Mouse (Mus musculus) embryonic facial prominence, embryonic 13.5 days (tissue): ENCODE results near the gene Serpinb1b. TPM values are rescaled to one million over a fixed set of nuclear protein-coding genes. Genes with fewer than 3 reads are reported as not detected.
"Not testable (repeated sequence)": the region's sequence is repeated elsewhere in the genome, so short reads cannot be mapped to it uniquely, and the experiment has no call there.

Source experiments
- ATAC-seq: fragments of 200-750 bp; cut with Nextera tagmentation; 2 replicates; pipeline ENCODE4 v1.8.0; 2017; ENCODE audit warnings: low read depth; ENCODE audit not compliant: insufficient number of reproducible peaks, insufficient read depth, low FRiP score, low TSS enrichment
- H3K27ac ChIP-seq: fragments of 300-500 bp; sonication (generic); 2 replicates; pipeline ENCODE4 v1.5.1; 2015; ENCODE audit warnings: moderate library complexity, mild to moderate bottlenecking, inconsistent platforms
- H3K27me3 ChIP-seq: fragments of 300-500 bp; sonication (generic); 2 replicates; pipeline ENCODE4 v1.6.1; 2015; ENCODE audit warnings: mild to moderate bottlenecking, inconsistent platforms
- H3K36me3 ChIP-seq: fragments of 300-500 bp; sonication (generic); 2 replicates; pipeline ENCODE4 v1.6.1; 2015; ENCODE audit warnings: mild to moderate bottlenecking, inconsistent platforms
- H3K4me1 ChIP-seq: fragments of 300-500 bp; sonication (generic); 2 replicates; pipeline ENCODE4 v1.6.1; 2015; ENCODE audit warnings: inconsistent platforms
- H3K4me2 ChIP-seq: fragments of 300-500 bp; sonication (generic); 2 replicates; pipeline ENCODE4 v1.6.1; 2015; ENCODE audit warnings: moderate library complexity, mild to moderate bottlenecking, inconsistent platforms
- H3K4me3 ChIP-seq: fragments of 300-500 bp; sonication (generic); 2 replicates; pipeline ENCODE4 v1.5.1; 2015; ENCODE audit warnings: mild to moderate bottlenecking, inconsistent platforms
- H3K9ac ChIP-seq: fragments of 300-500 bp; sonication (generic); 2 replicates; pipeline ENCODE4 v1.6.1; 2015; ENCODE audit warnings: mild to moderate bottlenecking, inconsistent platforms
- H3K9me3 ChIP-seq: fragments of 300-500 bp; sonication (generic); 2 replicates; pipeline ENCODE4 v1.6.1; 2016; ENCODE audit warnings: inconsistent platforms
- WGBS: fragments of 180-500 bp; shearing (Covaris S2); methylation state at CpG from one replicate; pipeline ENCODE4 v1.1.7; 2015; ENCODE audit warnings: mixed read lengths; 5-methylcytosine and 5-hydroxymethylcytosine counted together
- polyA plus RNA-seq: library from polyadenylated mRNA; unstranded; fragments of >200 nt; fragmentation: Nextera tagmentation; extraction: Ambion mirVana; gene quantifications from 2 replicates; pipeline ENCODE4 v1.2.1, GENCODE M21; 2015

Serpinb1b gene
- 0.96 and 2.3 TPM in 2 replicates for polyA plus RNA-seq

- H3K27me3 ChIP-seq, result no peaks in the 10 kb centered on the region
- WGBS, result 23% methylated on average over 3 of the region's 3 CpGs
- no peak; the same call in 1 of the 2 replicates for ATAC-seq
- H3K27ac ChIP-seq, result peak within 1 kb of the TSS; percentile 51; the same call in 1 of the 2 replicates
- H3K9ac ChIP-seq, result no peak within 1 kb of the TSS
- H3K9me3 ChIP-seq, result no peaks in the 10 kb centered on the region
- H3K4me1 ChIP-seq, result peaks cover 12% of the 10 kb centered on the region
- no peaks in the 10 kb centered on the region for H3K36me3 ChIP-seq
- H3K4me3 ChIP-seq, result no peak within 1 kb of the TSS
- peak within 1 kb of the TSS; percentile 12; the same call in 1 of the 2 replicates for H3K4me2 ChIP-seq
These were observed at the start of gene Serpinb1b for GRCm38 (mm10) chr13:33078056-33078705. TSS of gene Serpinb1b (plus strand) at chr13:33078575.

- not testable (repeated sequence) for H3K27me3 ChIP-seq, H3K9ac ChIP-seq, H3K9me3 ChIP-seq, H3K4me1 ChIP-seq, H3K4me3 ChIP-seq, H3K4me2 ChIP-seq, ATAC-seq, H3K27ac ChIP-seq, H3K36me3 ChIP-seq
- WGBS, result 98% methylated on average over 2 of the region's 2 CpGs
These were observed 48.9 kb upstream of the Serpinb1b start for GRCm38 (mm10) chr13:33029478-33029877.

- Histone ChIP-seq H3K9me3 (no peaks in the 10 kb centered on the region), H3K4me2 (no peak overlapping the region), H3K36me3 (no peaks in the 10 kb centered on the region), H3K27ac (no peak overlapping the region), H3K27me3 (no peaks in the 10 kb centered on the region), H3K4me1 (no peaks in the 10 kb centered on the region), H3K9ac (no peak overlapping the region), H3K4me3 (no peak overlapping the region)
- ATAC-seq, result no peak
- 87% methylated on average over 2 of the region's 3 CpGs for WGBS
These were observed 48.1 kb upstream of the Serpinb1b start for GRCm38 (mm10) chr13:33030281-33030680.

- Histone ChIP-seq H3K4me1 (no peaks in the 10 kb centered on the region), H3K4me3 (no peak overlapping the region), H3K27ac (no peak overlapping the region), H3K4me2 (no peak overlapping the region), H3K36me3 (no peaks in the 10 kb centered on the region), H3K27me3 (no peaks in the 10 kb centered on the region), H3K9ac (no peak overlapping the region), H3K9me3 (no peaks in the 10 kb centered on the region)
- 64% methylated on average over 1 of the region's 1 CpGs for WGBS
- no peak for ATAC-seq
These were observed 42.9 kb upstream of the Serpinb1b start for GRCm38 (mm10) chr13:33035506-33035905.

- WGBS, result 94% methylated on average over 3 of the region's 3 CpGs
- Histone ChIP-seq H3K9ac (no peak overlapping the region), H3K4me2 (no peak overlapping the region), H3K27ac (no peak overlapping the region), H3K36me3 (no peaks in the 10 kb centered on the region), H3K9me3 (no peaks in the 10 kb centered on the region), H3K4me1 (no peaks in the 10 kb centered on the region), H3K27me3 (no peaks in the 10 kb centered on the region), H3K4me3 (no peak overlapping the region)
- ATAC-seq, result no peak
These were observed 34.8 kb upstream of the Serpinb1b start for GRCm38 (mm10) chr13:33043542-33043941.

GRCm38 (mm10) chr13:33047234-33047633 lies 31.1 kb upstream of the Serpinb1b start:
- 69% methylated on average over 2 of the region's 2 CpGs for WGBS
- H3K27me3 ChIP-seq, result no peaks in the 10 kb centered on the region
- H3K4me2 ChIP-seq, result no peak overlapping the region
- no peak overlapping the region for H3K27ac ChIP-seq
- H3K36me3 ChIP-seq, result no peaks in the 10 kb centered on the region
- no peak for ATAC-seq
- no peaks in the 10 kb centered on the region for H3K4me1 ChIP-seq
- no peaks in the 10 kb centered on the region for H3K9me3 ChIP-seq
- no peak overlapping the region for H3K9ac ChIP-seq
- H3K4me3 ChIP-seq, result no peak overlapping the region

- no peaks in the 10 kb centered on the region for H3K36me3 ChIP-seq
- no peaks in the 10 kb centered on the region for H3K27me3 ChIP-seq
- no peak overlapping the region for H3K9ac ChIP-seq
- no peak for ATAC-seq
- H3K4me3 ChIP-seq, result no peak overlapping the region
- H3K9me3 ChIP-seq, result no peaks in the 10 kb centered on the region
- no peak overlapping the region for H3K4me2 ChIP-seq
- WGBS, result 77% methylated on average over 4 of the region's 4 CpGs
- no peak overlapping the region for H3K27ac ChIP-seq
- no peaks in the 10 kb centered on the region for H3K4me1 ChIP-seq
These were observed 30.2 kb upstream of the Serpinb1b start for GRCm38 (mm10) chr13:33048187-33048586.

GRCm38 (mm10) chr13:33051697-33052096 lies 26.7 kb upstream of the Serpinb1b start:
- H3K4me2 ChIP-seq, result no peak overlapping the region
- H3K36me3 ChIP-seq, result no peaks in the 10 kb centered on the region
- no peak for ATAC-seq
- no peaks in the 10 kb centered on the region for H3K4me1 ChIP-seq
- no peaks in the 10 kb centered on the region for H3K27me3 ChIP-seq
- H3K9ac ChIP-seq, result no peak overlapping the region
- 49% methylated on average over 3 of the region's 3 CpGs for WGBS
- no peaks in the 10 kb centered on the region for H3K9me3 ChIP-seq
- no peak overlapping the region for H3K4me3 ChIP-seq
- no peak overlapping the region for H3K27ac ChIP-seq

- no peak for ATAC-seq
- 78% methylated on average over 1 of the region's 1 CpGs for WGBS
- no peak overlapping the region for H3K4me2 ChIP-seq
- no peaks in the 10 kb centered on the region for H3K9me3 ChIP-seq
- H3K36me3 ChIP-seq, result no peaks in the 10 kb centered on the region
- H3K27me3 ChIP-seq, result no peaks in the 10 kb centered on the region
- H3K9ac ChIP-seq, result no peak overlapping the region
- no peak overlapping the region for H3K4me3 ChIP-seq
- no peaks in the 10 kb centered on the region for H3K4me1 ChIP-seq
- H3K27ac ChIP-seq, result no peak overlapping the region
These were observed 15.3 kb upstream of the Serpinb1b start for GRCm38 (mm10) chr13:33063048-33063447.

GRCm38 (mm10) chr13:33067387-33067977 lies 10.9 kb upstream of the Serpinb1b start:
- Histone ChIP-seq H3K4me3 (no peak overlapping the region), H3K4me1 (no peaks in the 10 kb centered on the region), H3K36me3 (no peaks in the 10 kb centered on the region), H3K9me3 (no peaks in the 10 kb centered on the region), H3K9ac (no peak overlapping the region), H3K27ac (peak overlapping the region; percentile 66), H3K27me3 (no peaks in the 10 kb centered on the region), H3K4me2 (no peak overlapping the region)
- peak; percentile 74; the same call in 1 of the 2 replicates for ATAC-seq
- 62% methylated on average over 1 of the region's 1 CpGs for WGBS

GRCm38 (mm10) chr13:33068164-33068563 lies 10.2 kb upstream of the Serpinb1b start:
- no peaks in the 10 kb centered on the region for H3K9me3 ChIP-seq
- ATAC-seq, result no peak
- H3K4me3 ChIP-seq, result no peak overlapping the region
- H3K36me3 ChIP-seq, result no peaks in the 10 kb centered on the region
- H3K27me3 ChIP-seq, result no peaks in the 10 kb centered on the region
- no peak overlapping the region for H3K4me2 ChIP-seq
- no peak overlapping the region for H3K9ac ChIP-seq
- no peaks in the 10 kb centered on the region for H3K4me1 ChIP-seq
- H3K27ac ChIP-seq, result peak overlapping the region; percentile 66
- 86% methylated on average over 3 of the region's 3 CpGs for WGBS

- Histone ChIP-seq H3K36me3 (no peaks in the 10 kb centered on the region), H3K4me1 (no peaks in the 10 kb centered on the region), H3K27me3 (no peaks in the 10 kb centered on the region), H3K4me2 (no peak overlapping the region), H3K27ac (no peak overlapping the region), H3K9ac (no peak overlapping the region), H3K9me3 (no peaks in the 10 kb centered on the region), H3K4me3 (no peak overlapping the region)
- ATAC-seq, result no peak
- 79% methylated on average over 5 of the region's 5 CpGs for WGBS
These were observed 6.6 kb upstream of the Serpinb1b start for GRCm38 (mm10) chr13:33071776-33072175.
